Mouse (Mus musculus) layer of hippocampus, postnatal 10 days (tissue): ENCODE measurements around the gene B830017H08Rik. TPM values are rescaled to one million over a fixed set of nuclear protein-coding genes. Genes with fewer than 3 reads are reported as not detected.
A peak's percentile ranks its signal among the peaks of the same experiment; 100 is the strongest.

Experiments
- DNase-seq, 2 experiments: peaks; one replicate each; pipeline ENCODE4 v3.0.0; 2021; ENCODE audit warnings: low spot score in 2 of 2
- total RNA-seq, 2 experiments: library from RNA; stranded (reverse); gene quantifications; 2 replicates each; pipeline ENCODE4 v1.2.3; 2021

B830017H08Rik gene
- total RNA-seq, 2 experiments from 2014 or later: 4.5 to 5.8 TPM

DNA sequence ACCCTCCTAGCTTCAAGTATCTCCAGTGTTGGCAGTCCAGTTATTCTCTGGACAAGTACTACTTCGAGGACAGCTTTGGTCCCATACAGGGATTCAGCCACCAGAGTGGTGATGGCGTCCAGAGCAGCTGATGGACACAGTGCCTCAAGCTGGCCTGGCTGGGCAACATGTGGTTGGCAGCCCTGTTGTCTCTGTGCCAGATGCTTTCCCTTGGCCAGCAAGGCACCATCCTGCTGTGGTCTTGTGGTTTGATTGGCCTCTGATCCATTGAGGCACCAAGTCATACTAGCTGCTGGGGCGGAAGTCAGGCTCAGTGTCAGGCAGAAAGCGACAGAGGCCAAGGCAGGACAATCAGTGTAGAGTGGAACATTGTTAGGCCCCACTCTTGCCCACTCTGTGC is 23.8 kb upstream of the B830017H08Rik start:
- no peak for DNase-seq

DNA sequence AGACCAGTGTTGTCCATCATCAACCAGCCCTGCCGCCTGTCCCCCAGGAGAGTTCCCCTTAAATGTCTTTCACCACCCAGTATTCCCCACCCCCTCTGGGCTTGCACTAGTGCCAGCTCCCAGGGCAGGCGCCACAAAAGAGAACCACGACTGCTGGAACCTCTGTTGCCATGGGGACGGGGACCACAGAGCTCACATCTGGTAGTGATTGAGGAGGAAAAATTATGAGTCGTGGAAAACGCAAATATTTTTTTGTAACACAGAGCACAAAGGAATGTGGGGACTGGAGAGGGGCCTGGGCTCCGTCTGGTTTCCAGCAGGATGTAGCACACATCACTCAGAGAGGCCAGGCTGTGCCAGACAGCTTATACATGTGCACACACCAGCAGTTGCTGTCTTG is 23.2 kb upstream of the B830017H08Rik start:
- no peak for DNase-seq

DNA sequence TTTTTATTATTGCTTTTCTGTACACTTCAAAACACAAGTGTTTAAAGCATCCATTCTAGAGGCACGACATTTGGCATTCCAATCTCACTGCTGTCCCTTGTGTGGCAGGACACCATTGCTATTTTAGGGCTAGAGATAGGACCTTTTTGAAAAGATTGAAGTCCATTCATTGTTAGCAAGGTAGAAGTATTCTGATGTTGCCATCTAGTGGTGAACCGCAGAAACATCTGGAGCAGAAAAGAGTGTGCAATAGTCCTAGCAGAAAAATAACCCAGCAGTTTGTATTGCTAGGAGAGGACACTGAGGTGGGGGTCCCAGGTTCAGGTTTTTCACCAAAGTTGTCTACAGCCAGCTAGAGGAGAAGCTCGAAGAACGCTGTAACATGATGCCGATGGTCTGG is 20.8 kb upstream of the B830017H08Rik start:
- DNase-seq: no peak

DNA sequence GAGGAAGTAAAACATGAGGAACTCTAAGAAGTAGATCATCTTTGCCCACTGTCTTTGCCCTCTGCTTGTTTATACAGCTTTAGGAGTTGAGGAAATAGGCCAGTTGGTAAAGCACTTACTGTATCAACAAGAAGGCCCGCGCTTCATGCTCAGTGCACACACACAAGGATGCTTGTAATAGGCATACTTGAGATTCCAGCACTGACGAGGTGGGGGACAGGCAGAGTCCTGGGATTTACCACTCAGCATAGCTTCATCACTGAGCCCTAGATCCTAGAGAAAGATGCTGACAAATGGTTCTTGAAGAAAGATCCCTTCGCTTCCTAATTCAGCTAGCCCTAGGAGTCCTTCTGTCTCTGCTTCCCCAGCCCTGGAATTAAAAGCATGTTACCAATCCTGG is 19.7 kb upstream of the B830017H08Rik start:
- no peak for DNase-seq

GRCm38 (mm10) chr16:17815411-17816402 is 17.2 kb upstream of the B830017H08Rik start:
- DNase-seq: peak; percentile 63 to 77

GRCm38 (mm10) chr16:17816528-17816927 is 16.4 kb upstream of the B830017H08Rik start:
- DNase-seq: no peak

DNA sequence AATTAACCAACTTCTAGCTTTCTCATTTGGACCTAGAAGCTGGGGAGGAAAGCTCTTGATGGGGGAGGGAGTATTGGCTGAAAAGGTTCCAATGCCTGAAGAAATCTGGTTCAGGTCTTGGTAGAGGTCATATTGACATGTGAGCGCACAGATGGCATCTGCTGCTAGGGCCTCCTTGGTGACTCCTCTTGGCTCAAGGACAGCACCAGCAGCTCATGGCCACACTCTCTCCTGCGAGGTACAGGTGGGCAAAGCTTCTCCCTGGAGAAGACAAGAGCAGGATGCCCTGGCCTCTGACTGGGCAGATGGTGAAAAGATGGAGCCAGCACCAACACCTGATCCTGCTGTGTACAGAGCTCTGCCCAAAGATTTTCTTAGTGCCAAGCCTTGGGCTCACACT is 6.4 kb upstream of the B830017H08Rik start:
- no peak for DNase-seq

DNA sequence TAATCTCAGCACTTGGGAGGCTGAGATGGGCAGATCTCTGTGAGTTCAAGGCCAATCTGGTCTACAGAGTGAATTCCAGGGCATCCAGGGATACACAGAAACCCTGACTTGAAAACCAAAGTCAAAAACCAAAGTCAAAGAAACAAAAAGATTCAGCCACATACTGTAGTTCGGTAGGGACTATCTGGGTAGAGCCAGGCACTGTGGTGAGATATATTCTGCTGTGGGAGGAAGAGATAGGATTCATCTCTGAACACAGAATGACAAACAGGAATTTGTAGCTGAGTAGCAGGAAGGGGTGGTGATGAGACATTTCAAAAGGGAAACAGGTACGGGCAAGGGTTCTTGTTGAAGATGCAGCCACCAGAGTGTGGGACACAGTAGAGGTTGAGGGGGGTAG is 4.7 kb upstream of the B830017H08Rik start:
- no peak for DNase-seq

GRCm38 (mm10) chr16:17828867-17829266 is 4.1 kb upstream of the B830017H08Rik start:
- DNase-seq: no peak

GRCm38 (mm10) chr16:17830385-17831178 is 2.3 kb upstream of the B830017H08Rik start:
- no peak for DNase-seq

DNA sequence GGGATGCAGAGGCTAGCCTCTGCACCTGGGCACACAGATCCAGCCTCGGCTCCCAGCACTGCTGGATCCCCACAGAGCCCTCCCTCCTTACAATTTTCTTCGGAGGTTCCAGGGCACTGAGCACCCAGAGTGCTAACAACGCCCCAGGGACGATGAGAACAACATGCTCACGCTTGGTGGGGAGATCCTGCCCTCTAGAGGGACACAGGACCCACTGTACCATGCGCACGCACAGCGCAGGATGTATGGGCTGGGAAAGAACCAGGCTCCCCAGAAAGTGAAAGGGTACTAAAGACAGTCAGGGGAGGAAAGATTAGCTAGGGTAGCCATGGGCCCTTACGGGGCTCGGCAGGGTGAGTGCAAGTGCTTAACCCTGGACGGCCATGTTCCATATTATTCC is 1.1 kb upstream of the B830017H08Rik start:
- DNase-seq: no peak

- DNase-seq: peak in 1 of 2 experiments; percentile 54
Measured at GRCm38 (mm10) chr16:17833321-17833680, 380 bp downstream of the B830017H08Rik start.

DNA sequence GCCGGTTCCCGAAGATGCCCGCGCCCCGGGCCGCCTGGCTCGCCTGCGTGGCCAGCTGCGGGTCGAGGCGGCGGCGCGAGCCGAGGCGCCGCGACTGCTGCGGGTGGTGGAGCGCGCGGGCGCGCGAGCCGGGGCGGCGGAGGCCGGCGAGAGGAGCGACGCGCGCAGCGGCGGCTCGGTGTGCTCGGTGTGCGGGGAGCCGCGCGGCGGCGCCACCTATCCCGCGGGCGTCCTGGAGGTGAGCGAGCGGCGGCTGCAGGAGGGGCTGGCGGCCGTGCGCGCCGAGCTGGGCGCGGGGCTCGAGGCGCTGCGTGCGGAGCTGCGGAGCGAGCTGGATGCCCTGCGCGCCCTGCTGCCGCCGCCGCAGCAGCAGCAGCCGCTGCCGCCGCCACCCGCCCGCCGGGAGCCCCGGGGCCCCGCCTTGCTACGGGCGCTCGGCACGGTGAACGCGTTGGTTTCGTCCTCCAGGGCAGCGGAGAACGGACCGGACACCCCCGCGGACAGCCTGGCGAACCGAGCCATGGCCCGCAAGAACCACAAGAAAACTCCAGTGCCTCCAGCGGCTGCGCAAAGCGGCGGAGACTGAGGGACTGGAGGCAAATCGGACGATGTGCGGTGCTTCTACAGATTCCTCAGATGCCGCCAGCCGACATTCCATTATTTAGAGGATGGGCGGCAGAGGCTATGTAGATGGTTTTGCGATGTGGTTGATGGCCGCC is 919 bp downstream of the B830017H08Rik start:
- peak; percentile 61 to 71 for DNase-seq

- no peak for DNase-seq
Measured at GRCm38 (mm10) chr16:17834543-17834942, 1.6 kb downstream of the B830017H08Rik start.

DNA sequence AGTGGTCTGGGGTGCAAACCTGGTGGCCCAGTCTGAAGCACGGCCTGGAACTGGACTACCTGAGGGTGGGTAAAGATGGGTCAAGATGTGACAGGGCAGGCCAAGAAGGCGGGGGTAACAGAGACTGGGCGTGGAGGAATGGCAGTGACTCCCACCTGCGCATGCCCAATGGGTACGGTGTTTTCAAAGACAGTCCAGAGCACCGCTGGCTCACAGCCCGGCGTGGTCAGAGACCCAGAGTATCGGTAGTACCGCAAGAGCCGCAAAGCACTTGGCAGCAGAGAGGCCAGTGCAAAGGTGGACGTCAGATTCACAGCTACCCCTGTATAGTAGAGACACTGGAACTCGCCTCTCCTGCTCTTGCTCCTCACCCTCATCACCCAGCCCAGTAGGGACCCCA is 2.6 kb downstream of the B830017H08Rik start:
- DNase-seq: no peak

DNA sequence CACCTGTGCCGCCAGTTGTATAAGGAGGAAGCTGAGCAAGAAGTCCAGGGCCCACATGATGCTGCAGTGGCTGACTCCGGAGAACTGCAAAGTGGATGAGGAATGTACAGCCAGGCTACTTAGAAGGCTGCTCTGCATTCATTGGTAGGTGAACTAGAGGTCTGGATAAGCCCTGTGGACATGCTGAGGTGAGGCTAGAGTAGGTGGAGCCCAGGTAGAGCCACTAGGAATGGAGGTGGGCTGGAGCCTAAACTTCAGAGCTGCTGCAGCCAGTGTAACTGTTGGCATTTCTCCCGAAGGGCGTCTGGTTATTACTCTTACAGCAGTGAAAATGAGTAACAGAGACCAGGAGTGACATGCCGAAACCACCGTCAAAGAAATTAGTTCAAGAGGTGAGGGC is 5.1 kb downstream of the B830017H08Rik start, which contains the start of gene Car15:
Gene Car15 (minus strand): TSS at position 314 of the 400 bp plus-strand sequence.
- DNase-seq: no peak

- no peak for DNase-seq
Measured at GRCm38 (mm10) chr16:17839976-17840375, 7.1 kb downstream of the B830017H08Rik start.

- DNase-seq: no peak
Measured at GRCm38 (mm10) chr16:17842437-17842836, 9.5 kb downstream of the B830017H08Rik start.

DNA sequence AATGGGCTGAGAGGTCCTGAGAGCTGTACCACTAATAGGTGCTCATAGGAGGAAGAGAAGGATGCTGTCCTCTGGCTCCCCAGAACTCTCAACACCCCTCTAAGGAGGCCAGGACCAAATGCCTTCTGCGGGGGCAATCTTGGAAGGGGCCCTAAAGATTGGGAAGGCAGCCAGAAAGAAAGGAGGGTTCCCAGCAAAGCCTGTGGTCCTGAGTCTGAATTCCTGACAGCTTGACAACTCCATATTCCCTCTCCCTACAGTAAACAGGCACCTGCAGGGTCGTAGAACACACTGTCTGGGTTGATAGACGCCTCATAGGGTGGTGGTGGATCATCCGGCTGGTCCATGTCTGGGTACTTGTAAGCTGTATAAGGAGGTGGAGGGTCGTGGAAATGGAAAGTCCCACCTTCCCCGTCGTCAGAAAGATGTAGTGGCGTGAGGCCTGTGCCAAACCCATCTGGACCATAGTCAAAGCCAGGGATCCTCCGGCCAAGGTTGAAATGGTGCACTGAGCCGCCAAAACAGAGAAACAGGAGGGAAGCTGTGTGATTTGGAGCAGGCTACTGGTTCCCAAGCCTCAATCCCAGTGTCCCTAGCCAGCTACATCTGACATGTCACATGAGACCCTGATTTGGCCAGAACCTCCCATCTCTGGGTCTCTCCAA is 10.9 kb downstream of the B830017H08Rik start:
- no peak for DNase-seq

DNA sequence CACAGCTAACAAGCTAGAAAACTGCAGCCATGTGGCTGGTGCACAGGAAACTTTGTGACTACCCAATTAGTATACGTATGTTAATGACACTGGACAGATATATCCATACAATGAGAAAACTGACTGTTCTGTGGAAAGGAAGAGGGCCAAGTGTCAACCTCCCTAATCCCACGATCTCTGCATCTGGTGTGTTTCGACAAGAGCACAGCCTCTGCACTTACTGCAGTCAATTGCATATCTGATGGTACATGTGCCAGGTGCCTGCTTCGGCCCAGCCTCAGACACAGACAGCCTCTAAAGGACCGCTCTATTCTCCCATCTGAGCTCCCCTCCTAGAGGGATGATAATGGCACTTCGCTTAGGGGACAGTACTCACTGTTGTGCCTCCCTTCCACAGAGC is 15.5 kb downstream of the B830017H08Rik start:
- DNase-seq: no peak

DNA sequence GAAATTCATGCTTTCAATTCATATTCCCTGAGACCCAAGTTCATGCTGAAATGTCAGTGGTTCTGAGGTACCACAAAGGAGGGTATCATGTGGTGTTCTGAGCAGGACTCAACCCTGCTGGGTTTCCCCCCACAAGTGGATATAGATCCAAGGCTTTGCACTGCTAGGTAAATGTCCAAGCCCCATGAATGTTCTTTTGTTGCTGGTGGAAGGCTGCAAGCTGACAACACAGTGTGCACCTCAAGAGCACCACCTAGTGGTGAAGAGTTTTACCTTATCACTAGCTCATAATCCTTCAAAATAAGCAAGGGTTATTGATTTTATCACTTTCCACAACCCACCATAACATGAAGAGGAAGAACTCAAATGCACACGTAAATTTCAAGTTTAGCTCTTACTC is 16.0 kb downstream of the B830017H08Rik start:
- DNase-seq: peak in 1 of 2 experiments; percentile 60
